Mouse (Mus musculus) testis, adult 2 months (tissue): ENCODE data around the gene Wnt5b.

ENCODE experiments used
- CTCF ChIP-seq: fragments of 200-500 bp; IDR thresholded peaks from 2 replicates; pipeline ENCODE4 v1.5.1; 2012; ENCODE audit warnings: low read depth, mild to moderate bottlenecking, inconsistent platforms, low read length, moderate library complexity; ENCODE audit not compliant: control insufficient read depth, insufficient read depth, insufficient replicate concordance
- POLR2A ChIP-seq: fragments of 200-500 bp; IDR thresholded peaks from 2 replicates; pipeline ENCODE4 v1.6.1; 2012; ENCODE audit warnings: low read depth, mild to moderate bottlenecking, inconsistent platforms, low read length, moderate library complexity; ENCODE audit not compliant: control insufficient read depth

DNA sequence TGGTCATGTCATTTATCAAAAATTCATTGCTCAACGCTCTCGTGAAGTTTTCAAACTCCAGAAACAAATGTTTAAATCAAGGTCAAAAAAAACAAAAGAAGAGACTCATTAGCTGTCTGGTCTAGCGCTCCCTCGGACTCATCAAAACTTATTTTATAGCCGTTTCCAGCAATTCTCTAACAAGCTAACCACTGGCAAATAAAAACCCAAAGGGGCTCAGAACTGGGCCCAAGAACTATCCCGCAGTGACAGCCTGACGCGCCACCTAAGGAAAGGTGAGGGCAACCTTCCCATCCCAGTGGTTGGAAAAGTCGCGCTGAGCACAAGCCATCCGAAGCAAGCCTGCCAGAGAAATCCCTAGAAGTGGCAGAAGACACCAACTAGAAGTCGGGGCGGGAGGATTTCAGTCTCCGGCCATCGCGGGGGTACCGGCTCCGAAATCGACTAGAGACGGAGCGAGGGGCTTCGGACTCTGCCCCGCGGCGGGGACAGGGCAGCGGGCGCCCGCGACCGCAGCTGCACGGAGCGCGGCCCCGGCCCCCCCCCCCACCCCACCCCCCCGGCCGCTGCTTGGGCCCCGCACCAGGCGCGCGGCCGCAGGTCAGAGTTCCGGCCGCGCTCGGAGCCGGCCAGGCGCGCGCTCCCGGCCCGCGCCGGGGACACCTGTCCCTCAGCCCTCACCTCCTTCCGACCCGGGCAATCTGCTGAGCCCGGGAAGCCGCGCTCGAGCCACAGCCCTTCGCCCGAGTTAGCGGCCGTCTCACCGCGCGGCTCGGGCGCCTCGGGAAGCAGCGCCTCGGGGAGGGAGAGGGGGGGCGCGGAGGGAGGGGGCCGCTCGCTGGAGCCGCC is 156.1 kb downstream of the Wnt5b start:
- TF ChIP-seq POLR2A (no peak), CTCF (no peak)
